Mouse (Mus musculus) neural tube, embryonic 10.5 days (tissue): ENCODE measurements around the gene Ppp4c.

Experiments used
- DNase-seq: peaks from one replicate; pipeline ENCODE4 v3.0.0-alpha.2; 2017; ENCODE audit warnings: low spot score; ENCODE audit errors: extremely low spot score

Ppp4c gene

DNA sequence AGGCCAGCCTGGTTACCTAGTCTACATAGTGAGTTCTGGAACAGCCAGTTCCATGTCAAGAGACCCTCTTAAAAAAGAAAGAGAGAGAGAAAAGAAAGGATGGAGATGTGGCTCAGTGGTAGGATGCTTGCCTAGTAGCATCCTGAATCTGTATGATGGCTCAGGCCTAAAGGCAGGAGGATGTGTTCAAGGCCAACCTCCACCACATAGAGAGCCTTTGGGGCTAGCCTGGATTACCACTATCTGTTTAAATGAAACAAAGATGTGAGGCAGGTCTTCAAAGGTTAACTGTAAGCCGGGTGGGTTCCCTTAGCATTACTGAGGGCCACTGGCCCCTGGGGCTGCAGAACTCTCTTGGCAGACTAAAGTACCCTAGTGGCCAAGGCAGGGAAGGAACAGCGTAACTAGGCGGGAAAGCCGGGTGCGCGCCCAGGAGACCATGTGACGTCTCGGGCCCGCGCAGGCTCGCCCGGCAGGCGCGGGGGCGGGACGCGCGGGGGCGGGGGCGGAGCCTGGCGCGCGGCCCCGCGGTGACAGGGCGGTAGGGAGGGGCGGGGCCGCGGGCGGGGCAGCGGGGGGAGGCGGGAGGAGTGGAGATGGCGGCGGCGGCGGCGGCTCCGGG lies 33.1 kb downstream of the Ppp4c start, which contains the start of gene Mapk3:
Gene Mapk3, plus strand, starts transcription at position 552 of the 622 bp plus-strand sequence.
- peak; percentile 92 for DNase-seq

DNA sequence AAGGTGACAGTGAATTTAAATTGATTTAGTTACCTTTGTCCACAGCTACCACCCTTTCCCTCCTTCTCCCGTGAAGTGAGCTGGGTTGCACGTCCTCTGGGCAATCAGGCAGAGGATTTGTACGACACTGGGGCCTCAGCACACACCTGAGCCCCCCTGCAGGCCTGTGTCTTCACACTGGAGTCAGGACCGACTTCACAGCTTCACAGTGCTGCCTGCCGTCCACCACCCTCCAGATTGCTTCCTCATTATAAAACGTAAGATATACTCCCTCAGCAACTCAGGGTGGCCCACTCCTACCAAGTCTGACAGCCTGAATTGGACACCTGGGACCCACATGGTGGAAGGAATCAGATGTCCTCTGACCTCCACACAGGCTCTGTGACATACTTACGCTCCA lies 33.8 kb downstream of the Ppp4c start:
- no peak for DNase-seq

DNA sequence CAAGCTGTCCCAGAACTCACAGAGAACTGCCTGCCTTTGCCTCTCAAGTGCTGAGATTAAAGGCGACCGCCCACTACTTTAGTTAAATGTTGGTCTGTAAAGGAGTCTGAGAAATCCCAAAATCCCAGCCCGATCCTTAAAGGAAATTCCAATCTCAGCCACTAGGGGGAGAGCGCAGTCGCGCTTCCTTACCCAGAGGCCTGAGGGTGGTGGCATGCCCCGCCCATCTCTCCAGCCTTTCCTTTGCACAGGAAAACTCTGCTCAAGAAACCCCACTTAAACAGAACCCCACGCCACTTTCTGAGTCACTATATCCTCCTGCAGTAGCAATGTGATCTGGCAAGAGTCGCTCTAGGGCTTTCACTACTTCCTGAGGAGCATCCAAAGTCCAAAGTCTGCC lies 37.4 kb downstream of the Ppp4c start:
- DNase-seq, result peak; percentile 81

DNA sequence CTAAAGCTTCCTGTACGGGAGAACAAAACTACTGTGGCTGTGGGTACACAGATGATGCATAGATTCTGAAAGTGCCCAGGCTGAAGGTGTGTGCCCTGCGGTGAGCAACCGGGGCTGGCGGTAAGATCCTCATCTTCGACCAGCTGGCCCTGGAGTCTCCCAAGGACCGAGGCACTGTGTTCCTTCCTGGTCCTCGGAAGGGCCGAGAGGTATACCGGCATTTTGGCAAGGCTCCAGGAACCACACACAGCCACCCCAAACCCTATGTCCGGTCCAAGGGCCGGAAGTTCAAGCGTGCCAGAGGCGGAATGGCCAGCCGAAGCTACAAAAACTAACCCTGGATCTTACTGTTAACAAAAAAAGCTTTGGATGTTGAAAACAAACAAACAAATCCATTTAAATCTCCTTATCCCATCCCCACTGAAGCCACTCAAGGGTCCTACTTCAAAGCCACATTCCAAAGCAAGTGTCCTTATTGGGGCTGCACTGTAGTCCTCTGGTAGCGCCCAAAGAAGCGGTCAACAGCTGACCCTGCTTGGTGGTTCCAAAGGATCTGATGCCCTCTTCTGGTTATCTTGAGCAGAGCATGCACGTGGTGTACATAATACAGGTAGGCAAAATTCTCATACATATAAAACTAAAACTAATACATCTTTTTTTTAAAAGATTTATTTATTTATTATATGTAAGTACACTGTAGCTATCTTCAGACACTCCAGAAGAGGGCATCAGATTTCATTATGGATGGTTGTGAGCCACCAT lies 42.5 kb downstream of the Ppp4c start:
- DNase-seq, result no peak

GRCm38 (mm10) chr7:126748824-126749223 lies 43.5 kb downstream of the Ppp4c start:
- no peak for DNase-seq

DNA sequence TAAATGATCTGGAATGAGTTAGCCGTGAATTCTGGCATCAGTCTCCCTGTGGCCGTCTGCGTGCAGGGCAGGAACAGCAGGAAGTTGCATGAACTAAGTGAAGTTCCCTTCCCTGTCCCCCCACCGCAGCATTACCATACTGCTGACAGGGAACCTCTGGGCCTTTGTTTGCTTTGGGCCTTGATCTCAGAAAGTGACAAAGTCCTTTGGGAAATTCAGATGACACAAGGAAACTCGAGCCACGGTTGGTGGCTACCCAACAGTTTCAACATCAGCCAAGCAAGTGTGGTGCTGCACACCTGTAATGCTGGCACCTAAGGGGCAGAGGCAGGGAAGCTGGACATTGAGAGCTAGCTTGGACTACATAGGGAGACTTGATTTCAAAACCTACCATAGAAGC lies 45.5 kb downstream of the Ppp4c start:
- DNase-seq, result no peak

DNA sequence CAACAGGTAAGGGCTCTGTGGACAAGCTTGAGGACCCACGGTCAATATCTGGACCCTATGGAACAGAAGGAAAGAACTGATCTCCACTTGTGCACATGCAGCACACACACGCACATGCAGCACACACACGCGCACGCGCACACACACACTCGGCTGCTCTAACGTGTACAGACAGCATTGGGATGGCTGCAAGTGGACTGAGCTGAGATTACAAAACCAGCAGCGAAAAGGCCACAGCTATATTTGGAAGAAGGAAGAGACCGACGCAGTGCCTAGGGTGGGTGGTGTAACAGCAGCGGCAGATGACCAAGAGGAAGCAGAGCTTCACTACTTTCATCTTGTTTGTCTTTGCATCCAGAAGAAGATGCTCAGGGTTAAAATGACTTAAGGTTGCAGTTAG lies 46.2 kb downstream of the Ppp4c start:
- no peak for DNase-seq

GRCm38 (mm10) chr7:126741964-126742482 lies 50.3 kb downstream of the Ppp4c start:
- DNase-seq, result no peak

- no peak for DNase-seq
Observed at GRCm38 (mm10) chr7:126741452-126741851, 50.8 kb downstream of the Ppp4c start.

DNA sequence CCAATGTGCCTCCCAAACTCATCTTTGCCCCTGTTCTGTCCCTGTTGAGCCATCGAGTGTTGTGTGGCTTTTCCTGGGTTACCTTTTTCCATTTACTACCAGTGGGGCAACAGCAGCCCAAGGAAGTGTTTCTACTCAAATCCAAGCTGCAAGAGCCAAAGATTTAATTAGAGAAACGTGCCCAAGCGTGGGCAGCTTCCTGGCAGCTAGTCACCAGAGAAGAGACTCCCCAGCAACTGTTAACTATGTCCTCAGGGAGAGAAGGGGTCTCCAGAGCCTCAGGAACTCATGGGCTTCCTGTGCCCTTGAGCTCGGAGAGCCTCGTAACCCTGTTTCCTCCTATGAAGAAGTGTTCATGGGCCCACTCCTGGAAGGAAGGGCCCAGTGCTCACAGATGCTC lies 51.3 kb downstream of the Ppp4c start:
- no peak for DNase-seq

DNA sequence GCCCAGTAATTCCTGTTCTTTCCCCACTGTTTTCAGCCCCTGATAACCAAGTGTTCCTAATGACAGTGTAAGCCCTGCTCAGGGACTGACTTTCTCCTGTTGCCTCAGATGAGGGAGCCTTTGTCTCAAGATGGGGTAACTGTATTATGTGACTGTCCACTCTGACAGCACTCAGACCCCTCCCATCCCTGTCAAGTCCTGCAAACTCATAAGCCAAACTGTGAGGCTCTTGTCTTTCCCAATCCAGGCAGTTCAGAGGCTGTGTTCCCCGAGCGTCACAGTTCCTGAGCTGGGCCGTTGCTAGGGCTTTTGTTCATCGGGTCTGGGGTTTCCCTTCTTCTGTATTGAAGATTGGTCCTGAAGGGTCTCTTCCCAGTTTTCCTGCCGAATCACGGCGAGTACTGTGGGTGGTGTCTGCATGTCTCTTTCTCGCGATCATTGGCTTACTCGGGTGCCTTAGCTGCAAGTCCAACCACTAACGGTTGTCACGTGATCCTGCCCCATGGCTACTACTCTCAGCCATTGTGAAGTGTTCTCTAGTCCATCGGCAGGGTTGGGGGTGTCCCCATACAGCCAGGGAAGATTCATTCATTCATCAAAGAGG lies 52.1 kb downstream of the Ppp4c start:
- no peak for DNase-seq

- no peak for DNase-seq
Observed at GRCm38 (mm10) chr7:126739551-126739950, 52.7 kb downstream of the Ppp4c start.

GRCm38 (mm10) chr7:126736122-126736521 lies 56.2 kb downstream of the Ppp4c start:
- DNase-seq, result no peak
